Mouse (Mus musculus) midbrain, embryonic 14.5 days (tissue): ENCODE data around the gene Misp. TPM values are rescaled to one million over a fixed set of nuclear protein-coding genes. Genes with fewer than 3 reads are reported as not detected.

Experiments used
- ATAC-seq: fragments of 200-750 bp; cut with Nextera tagmentation; 2 replicates; pipeline ENCODE4 v1.8.0; 2017; ENCODE audit warnings: moderate number of reproducible peaks, moderate library complexity; ENCODE audit not compliant: low FRiP score, low TSS enrichment
- DNase-seq: peaks from one replicate; pipeline ENCODE4 v3.0.0-alpha.2; 2015
- H3K27ac ChIP-seq: fragments of 300-500 bp; sonication (generic); replicated peaks from 2 replicates; pipeline ENCODE4 v1.5.1; 2014; ENCODE audit warnings: mild to moderate bottlenecking, low read depth, low read length, moderate library complexity
- H3K27me3 ChIP-seq: fragments of 300-500 bp; sonication (generic); 2 replicates; pipeline ENCODE4 v1.6.1; 2014; ENCODE audit warnings: low read length, control low read depth, mixed read lengths; ENCODE audit not compliant: control insufficient read depth, insufficient read depth
- H3K36me3 ChIP-seq: fragments of 300-500 bp; sonication (generic); 2 replicates; pipeline ENCODE4 v1.6.1; 2014; ENCODE audit warnings: low read length, control low read depth; ENCODE audit not compliant: control insufficient read depth, insufficient read depth
- H3K4me1 ChIP-seq: fragments of 300-500 bp; sonication (generic); 2 replicates; pipeline ENCODE4 v1.6.1; 2014; ENCODE audit warnings: mild to moderate bottlenecking, antibody characterized with exemption, low read length, control low read depth; ENCODE audit not compliant: control insufficient read depth, insufficient read depth
- H3K4me2 ChIP-seq: fragments of 300-500 bp; sonication (generic); 2 replicates; pipeline ENCODE4 v1.6.1; 2014; ENCODE audit warnings: mild to moderate bottlenecking, low read length, moderate library complexity
- H3K4me3 ChIP-seq: fragments of 300-500 bp; sonication (generic); replicated peaks from 2 replicates; pipeline ENCODE4 v1.5.1; 2014; ENCODE audit warnings: low read depth, low read length
- H3K9ac ChIP-seq: fragments of 300-500 bp; sonication (generic); replicated peaks from 2 replicates; pipeline ENCODE4 v1.6.1; 2014; ENCODE audit warnings: mild to moderate bottlenecking, low read length, moderate library complexity
- H3K9me3 ChIP-seq: fragments of 300-500 bp; sonication (generic); 2 replicates; pipeline ENCODE4 v1.6.1; 2016; ENCODE audit warnings: low read length, control low read depth, mixed read lengths; ENCODE audit not compliant: control insufficient read depth
- WGBS: fragments of 180-500 bp; shearing (Covaris S2); extraction: QIAGEN DNeasy Blood & Tissue Kit; methylation state at CpG from one replicate; pipeline ENCODE4 v1.1.7; 2014; 5-methylcytosine and 5-hydroxymethylcytosine counted together
- polyA plus RNA-seq: library from polyadenylated mRNA; unstranded; fragments of >200 nt; fragmentation: Nextera tagmentation; extraction: Ambion mirVana; gene quantifications from 2 replicates; pipeline ENCODE4 v1.2.1, GENCODE M21; 2014

Gene Misp
- polyA plus RNA-seq, 1 experiment from 2014 or later, result 0.45 TPM

- Histone ChIP-seq H3K4me1 (peaks cover 48% of the 10 kb centered on the region), H3K9ac (peak overlapping the region; percentile 29; the same call in 1 of the 2 replicates), H3K4me2 (peak overlapping the region; percentile 28; the same call in 1 of the 2 replicates), H3K27ac (peak overlapping the region; percentile 95), H3K4me3 (no peak overlapping the region), H3K27me3 (no peaks in the 10 kb centered on the region), H3K36me3 (no peaks in the 10 kb centered on the region; the same call in none of the 2 replicates), H3K9me3 (no peaks in the 10 kb centered on the region)
- 35% methylated on average over 3 of the region's 3 CpGs for WGBS
- no peak for ATAC-seq
- DNase-seq, result no peak
Observed at GRCm38 (mm10) chr10:79801837-79802236, 19.0 kb upstream of the Misp start.

DNA sequence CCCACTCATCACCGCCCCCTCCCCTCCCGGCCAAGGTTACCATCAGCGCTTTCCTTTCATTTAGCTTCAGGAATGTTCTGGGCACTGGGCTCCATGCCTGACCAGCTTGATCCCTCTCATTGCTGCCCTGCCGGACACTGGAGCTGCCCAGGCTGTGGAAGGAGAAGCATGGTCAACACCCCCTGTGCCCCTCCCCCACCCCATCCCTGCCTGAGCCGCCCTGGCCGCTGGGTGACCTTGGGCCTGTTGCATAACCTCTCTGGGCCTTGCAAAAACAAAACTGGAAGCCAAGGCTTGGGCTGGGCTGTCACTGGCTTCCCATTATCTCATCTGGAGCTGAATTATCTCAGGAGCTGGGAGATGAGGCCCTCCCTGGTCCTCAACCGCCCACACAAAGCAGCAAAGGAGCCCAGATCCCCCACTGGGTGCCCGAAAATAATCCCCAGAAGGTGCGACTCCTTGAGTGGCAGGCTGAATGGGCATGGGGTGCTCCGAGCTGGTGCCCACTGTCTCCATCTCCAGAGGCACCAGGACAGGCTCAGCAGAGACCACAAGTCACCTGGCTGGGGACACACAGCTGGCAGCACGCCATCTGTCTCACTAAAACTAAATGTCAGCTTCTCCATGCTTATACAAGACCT, 18.3 kb upstream of the Misp start:
- peak overlapping the region; percentile 29 for H3K9ac ChIP-seq
- ATAC-seq (no peak), DNase-seq (no peak)
- no peaks in the 10 kb centered on the region for H3K27me3 ChIP-seq
- peaks cover 43% of the 10 kb centered on the region for H3K4me1 ChIP-seq
- H3K36me3 ChIP-seq, result peaks cover 3% of the 10 kb centered on the region
- H3K4me3 ChIP-seq, result no peak overlapping the region
- whole genome bisulfite sequencing, result 28% methylated on average over 11 of the region's 11 CpGs
- H3K9me3 ChIP-seq, result no peaks in the 10 kb centered on the region
- H3K27ac ChIP-seq, result peak overlapping the region; percentile 95
- H3K4me2 ChIP-seq, result peak overlapping the region; percentile 28

DNA sequence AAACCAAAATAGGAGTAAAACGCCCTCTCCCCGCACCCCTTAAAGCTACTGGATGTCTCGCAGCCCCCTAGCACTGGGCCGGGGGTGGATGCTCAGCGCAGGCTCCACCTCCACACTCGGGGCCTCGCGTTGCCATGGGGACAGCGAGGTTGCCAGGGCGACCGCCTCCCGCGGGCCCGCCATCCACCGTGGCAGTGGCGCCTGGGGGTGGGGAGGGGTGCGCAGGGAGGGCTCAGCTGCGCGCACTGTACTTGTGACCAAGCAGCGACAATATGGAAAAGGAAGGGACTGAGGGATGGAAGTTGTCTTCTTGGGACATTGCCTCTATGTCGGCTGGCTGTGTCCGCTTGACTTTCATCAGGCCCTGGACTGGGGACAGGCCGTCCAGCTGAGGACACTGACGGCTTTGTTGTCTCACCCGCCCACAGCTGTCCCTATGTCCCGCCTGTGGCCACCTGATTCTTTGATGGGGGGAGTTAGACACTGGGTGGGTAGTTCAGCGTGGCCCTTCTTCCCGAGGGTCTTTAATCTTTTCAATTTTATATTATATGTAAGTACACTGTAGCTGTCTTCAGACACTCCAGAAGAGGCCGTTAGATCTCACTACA, 17.0 kb upstream of the Misp start:
- ATAC-seq (peak; percentile 92), DNase-seq (peak; percentile 96)
- Histone ChIP-seq H3K9ac (no peak overlapping the region; the same call in 1 of the 2 replicates), H3K27me3 (no peaks in the 10 kb centered on the region), H3K4me2 (peak overlapping the region; percentile 64), H3K4me1 (peaks cover 42% of the 10 kb centered on the region), H3K4me3 (peak overlapping the region; percentile 18), H3K9me3 (no peaks in the 10 kb centered on the region), H3K27ac (peak overlapping the region; percentile 95), H3K36me3 (peaks cover 17% of the 10 kb centered on the region)
- 1% methylated on average over 29 of the region's 29 CpGs for WGBS

GRCm38 (mm10) chr10:79805636-79806035, 15.2 kb upstream of the Misp start:
- ATAC-seq, result no peak
- Histone ChIP-seq H3K9me3 (no peaks in the 10 kb centered on the region), H3K9ac (no peak overlapping the region), H3K27ac (no peak overlapping the region; the same call in 1 of the 2 replicates), H3K27me3 (no peaks in the 10 kb centered on the region), H3K4me3 (no peak overlapping the region), H3K4me2 (no peak overlapping the region), H3K4me1 (peaks cover 42% of the 10 kb centered on the region), H3K36me3 (peaks cover 34% of the 10 kb centered on the region)
- no peak for DNase-seq
- WGBS, result 79% methylated on average over 11 of the region's 11 CpGs

DNA sequence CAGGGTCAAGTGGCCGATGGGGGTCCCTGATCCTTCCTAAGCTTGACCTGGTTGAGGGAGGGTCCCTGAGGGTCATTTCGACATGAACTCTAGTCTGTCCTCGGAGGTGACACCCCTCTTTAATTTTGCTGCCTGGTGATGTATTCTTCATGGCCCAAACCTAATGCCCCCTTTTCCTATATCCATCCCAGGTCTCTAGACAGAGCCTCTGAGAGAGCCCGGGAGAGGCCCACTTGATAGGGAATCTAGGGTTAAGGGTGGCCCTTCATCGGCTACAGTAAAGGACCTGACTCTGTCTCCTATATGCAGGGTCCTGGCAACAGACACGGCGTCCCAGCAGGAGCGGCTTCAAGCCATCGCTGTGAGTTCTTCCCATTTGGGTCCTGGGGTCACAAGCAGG, 14.5 kb upstream of the Misp start:
- no peaks in the 10 kb centered on the region for H3K9me3 ChIP-seq
- H3K36me3 ChIP-seq, result peaks cover 41% of the 10 kb centered on the region
- no peak for DNase-seq
- peak overlapping the region; percentile 26; the same call in 1 of the 2 replicates for H3K27ac ChIP-seq
- H3K4me3 ChIP-seq, result no peak overlapping the region
- ATAC-seq, result no peak
- H3K4me1 ChIP-seq, result peaks cover 42% of the 10 kb centered on the region
- 91% methylated on average over 9 of the region's 9 CpGs for WGBS
- no peak overlapping the region for H3K4me2 ChIP-seq
- no peak overlapping the region for H3K9ac ChIP-seq
- H3K27me3 ChIP-seq, result no peaks in the 10 kb centered on the region

DNA sequence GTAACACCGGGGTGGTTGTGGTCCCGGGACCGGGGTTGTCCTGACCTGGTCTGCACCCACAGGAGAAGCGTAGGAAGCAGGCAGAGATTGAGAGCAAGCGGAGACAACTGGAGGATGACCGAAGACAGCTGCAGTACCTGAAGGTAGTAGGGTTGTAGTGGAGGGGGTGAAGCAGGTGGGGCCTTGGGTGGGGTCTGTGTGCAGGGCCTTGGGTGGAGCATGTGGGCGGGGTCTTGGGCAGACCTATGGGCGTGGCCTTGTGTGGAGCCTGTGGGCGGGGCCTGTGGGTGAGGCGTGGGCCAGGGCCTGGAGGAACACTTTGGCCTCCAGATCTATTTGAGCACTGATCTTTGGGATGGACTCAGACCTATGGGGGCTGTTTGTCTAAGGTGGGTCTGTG, 13.8 kb upstream of the Misp start:
- ATAC-seq (no peak), DNase-seq (no peak)
- WGBS, result 84% methylated on average over 10 of the region's 10 CpGs
- Histone ChIP-seq H3K4me2 (no peak overlapping the region), H3K27me3 (no peaks in the 10 kb centered on the region), H3K36me3 (peaks cover 47% of the 10 kb centered on the region), H3K9me3 (no peaks in the 10 kb centered on the region), H3K4me3 (no peak overlapping the region), H3K27ac (peak overlapping the region; percentile 26; the same call in 1 of the 2 replicates), H3K9ac (no peak overlapping the region), H3K4me1 (peaks cover 36% of the 10 kb centered on the region)

DNA sequence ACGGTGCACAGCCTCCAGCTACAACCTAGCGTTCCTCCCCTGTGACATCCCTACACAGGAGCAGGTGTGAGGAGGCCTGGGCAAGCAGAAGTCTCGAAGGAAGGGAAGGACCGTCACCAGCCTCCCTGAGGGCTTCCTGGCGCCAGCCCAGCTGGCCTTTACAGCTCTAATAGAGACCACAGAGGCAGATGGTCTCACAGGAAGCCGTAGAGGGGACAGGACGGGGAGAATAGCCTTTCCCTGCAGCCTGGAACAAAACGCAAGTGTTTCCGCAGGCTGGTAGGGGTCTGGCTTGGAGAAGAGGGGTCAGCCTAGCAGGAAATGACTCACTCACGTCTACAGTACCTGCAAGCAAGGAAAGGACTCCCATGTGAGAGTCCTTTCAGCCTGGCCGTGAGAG, 13.0 kb upstream of the Misp start:
- H3K27me3 ChIP-seq, result no peaks in the 10 kb centered on the region
- H3K9me3 ChIP-seq, result no peaks in the 10 kb centered on the region
- H3K4me1 ChIP-seq, result peaks cover 27% of the 10 kb centered on the region
- WGBS, result 45% methylated on average over 11 of the region's 11 CpGs
- no peak overlapping the region for H3K4me2 ChIP-seq
- DNase-seq, result no peak
- no peak for ATAC-seq
- no peak overlapping the region for H3K4me3 ChIP-seq
- peaks cover 54% of the 10 kb centered on the region for H3K36me3 ChIP-seq
- H3K9ac ChIP-seq, result no peak overlapping the region
- peak overlapping the region; percentile 46 for H3K27ac ChIP-seq

DNA sequence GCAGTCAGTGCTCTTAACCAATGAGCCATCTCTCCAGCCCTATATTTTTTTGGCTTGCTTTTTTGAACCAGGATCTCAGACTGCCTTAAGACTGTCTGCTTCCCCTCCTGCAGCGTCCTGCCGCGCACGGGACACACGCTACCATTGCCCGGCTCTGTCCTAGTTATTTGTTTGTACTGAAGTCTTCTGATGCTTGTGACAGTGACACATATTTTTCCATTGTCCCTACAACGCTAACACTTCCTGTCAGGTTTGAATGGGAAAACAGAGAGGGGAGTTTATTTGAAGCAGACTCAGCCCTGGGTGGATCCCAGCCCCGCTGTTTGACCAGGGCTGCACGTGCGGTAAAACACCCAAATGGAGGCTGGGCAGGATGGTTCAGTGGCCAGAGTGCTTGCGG, 12.1 kb upstream of the Misp start:
- H3K4me2 ChIP-seq, result no peak overlapping the region
- 92% methylated on average over 11 of the region's 11 CpGs for WGBS
- H3K4me1 ChIP-seq, result peaks cover 18% of the 10 kb centered on the region
- H3K36me3 ChIP-seq, result peaks cover 56% of the 10 kb centered on the region
- ATAC-seq (no peak), DNase-seq (no peak)
- no peaks in the 10 kb centered on the region for H3K27me3 ChIP-seq
- H3K27ac ChIP-seq, result no peak overlapping the region
- H3K9me3 ChIP-seq, result no peaks in the 10 kb centered on the region
- H3K4me3 ChIP-seq, result no peak overlapping the region
- no peak overlapping the region for H3K9ac ChIP-seq
